Mouse (Mus musculus): ENCODE measurements around the gene Dph5.
"Not testable (repeated sequence)": the region's sequence is repeated elsewhere in the genome, so short reads cannot be mapped to it uniquely, and the experiment has no call there.

The Dph5 gene

DNA sequence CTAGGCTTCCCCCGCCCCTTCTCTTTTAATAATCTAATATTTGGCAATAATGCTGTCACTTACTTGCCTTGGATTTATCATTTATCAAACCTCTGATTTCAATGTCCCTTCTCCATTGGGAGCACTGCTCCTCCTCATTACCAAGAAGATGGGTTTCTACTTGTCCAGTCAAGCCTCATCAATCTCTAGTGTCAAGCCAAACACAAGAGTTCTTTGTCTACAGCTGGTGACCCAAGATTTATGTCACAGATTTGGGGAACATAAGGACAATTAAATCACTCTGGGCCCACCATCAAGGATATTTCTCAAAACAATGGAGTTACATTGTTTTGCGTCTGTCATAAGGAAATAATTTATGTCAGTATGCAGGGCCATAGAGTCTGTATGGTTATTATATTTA is 5.5 kb downstream of the Dph5 start:
- DNase-seq (ENCODE audit: low spot score) = no peak

DNA sequence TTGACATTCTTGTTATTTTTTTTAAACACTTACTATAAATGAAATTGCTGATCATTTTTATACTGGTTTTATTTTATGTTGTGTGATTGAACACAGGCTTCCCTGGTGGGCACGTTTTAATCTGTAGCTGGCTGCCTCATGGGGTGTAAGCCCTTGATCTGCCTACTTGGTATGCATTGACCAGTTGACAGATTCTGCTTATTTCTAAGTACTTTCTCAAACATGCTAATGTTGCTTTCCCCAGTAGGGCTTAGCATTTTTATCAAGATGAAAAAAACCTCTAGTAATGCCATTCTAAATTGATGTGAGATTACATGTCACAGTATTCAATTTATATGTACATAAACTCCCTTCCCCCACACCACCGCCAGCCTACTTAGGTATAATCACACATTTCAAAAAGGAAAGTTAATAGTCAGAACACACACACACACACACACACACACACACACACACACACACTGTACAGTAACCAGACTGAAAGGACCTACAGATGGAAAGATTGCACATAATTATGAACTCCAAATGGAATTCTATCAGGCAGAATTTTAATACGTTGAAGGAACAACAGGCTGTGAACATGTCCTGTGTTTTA is 10.8 kb downstream of the Dph5 start:
- DNase-seq (ENCODE audit: low spot score) = no peak

DNA sequence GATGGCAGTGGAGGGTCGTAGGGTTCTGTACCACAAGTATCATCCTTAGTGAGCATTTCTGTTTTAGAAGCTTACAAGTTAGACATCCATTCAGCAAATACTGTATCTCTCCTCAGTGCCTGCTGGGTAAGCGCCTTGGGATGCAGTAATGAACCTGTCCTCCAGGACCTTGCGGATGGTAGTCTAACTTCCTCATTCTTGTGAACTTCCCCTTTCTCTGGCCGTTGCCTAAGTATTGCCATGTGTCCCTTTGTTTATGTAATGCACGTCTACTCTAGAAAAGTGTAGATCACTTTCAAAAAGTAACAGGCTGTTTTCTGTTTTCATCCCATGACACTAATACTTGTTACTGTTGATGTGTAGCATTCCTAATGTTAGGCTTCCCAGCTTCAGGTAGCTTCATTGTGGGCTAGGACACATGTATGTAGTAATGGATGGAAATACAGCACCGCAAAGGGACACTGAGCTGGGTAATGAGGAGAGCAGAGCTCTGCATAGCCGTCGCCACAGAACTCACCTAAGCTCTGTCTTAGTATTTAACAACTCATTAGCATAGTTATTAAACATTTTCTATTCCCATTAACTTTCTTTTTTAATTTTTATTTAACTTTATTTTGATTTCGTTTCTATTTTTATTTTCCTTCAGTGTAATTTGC is 14.8 kb downstream of the Dph5 start:
- no peak for DNase-seq (ENCODE audit: low spot score)

DNA sequence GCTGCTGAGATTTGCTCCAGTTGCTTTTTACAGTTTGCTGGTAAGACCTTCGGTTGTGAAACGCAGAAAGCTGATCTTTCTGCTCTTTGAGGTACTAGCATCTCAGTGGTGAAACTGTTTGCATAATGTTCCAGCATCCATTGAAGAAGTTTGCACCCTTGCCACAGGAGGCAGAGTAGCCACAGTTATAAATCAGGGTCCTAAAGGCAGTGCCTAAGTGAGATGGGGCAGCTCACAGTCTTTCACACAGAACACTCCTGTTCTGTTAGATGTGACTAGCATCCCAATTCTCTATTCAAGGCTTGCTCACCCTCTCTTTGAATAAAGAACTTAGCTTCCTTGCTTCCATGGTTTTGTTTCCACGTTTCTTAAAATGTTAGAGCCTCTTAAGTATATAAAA is 17.4 kb downstream of the Dph5 start:
- no peak for DNase-seq (ENCODE audit: low spot score)

DNA sequence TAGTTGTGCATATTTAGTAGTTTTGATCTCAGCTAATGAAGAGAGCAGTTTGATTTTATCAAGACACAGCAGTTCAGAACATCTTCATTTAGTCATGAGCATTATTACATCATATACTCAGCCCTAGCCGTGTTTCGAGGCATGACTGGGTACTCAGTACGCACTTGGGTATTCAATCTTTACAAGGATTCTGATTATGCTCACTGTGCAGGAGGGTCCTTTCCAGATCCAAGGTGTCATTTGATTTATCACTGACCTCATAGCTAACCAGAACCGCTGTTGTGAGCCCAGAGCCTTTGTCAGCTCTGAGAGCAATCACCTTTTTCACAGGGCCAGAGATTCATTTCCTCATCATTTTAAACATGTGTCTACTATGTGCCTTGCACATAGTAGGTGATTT is 17.9 kb downstream of the Dph5 start:
- DNase-seq (ENCODE audit: low spot score) = no peak

DNA sequence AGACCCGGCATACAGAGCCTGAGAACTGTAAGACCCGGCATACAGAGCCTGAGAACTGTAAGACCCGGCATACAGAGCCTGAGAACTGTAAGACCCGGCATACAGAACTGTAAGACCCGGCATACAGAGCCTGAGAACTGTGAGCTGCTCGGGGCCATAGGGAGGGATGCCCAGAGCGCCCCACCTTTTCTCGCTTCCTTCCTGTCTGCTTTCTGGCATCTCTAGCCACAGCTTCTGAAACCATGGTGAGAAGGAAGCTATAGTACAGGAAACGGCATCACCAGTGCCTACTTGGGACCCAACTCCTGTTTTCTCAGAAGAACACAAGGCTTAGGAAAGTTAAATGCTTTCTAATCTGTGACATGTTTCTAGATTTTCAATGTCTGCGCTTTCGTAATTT is 19.8 kb downstream of the Dph5 start:
- DNase-seq (ENCODE audit: low spot score) = not testable (repeated sequence)

DNA sequence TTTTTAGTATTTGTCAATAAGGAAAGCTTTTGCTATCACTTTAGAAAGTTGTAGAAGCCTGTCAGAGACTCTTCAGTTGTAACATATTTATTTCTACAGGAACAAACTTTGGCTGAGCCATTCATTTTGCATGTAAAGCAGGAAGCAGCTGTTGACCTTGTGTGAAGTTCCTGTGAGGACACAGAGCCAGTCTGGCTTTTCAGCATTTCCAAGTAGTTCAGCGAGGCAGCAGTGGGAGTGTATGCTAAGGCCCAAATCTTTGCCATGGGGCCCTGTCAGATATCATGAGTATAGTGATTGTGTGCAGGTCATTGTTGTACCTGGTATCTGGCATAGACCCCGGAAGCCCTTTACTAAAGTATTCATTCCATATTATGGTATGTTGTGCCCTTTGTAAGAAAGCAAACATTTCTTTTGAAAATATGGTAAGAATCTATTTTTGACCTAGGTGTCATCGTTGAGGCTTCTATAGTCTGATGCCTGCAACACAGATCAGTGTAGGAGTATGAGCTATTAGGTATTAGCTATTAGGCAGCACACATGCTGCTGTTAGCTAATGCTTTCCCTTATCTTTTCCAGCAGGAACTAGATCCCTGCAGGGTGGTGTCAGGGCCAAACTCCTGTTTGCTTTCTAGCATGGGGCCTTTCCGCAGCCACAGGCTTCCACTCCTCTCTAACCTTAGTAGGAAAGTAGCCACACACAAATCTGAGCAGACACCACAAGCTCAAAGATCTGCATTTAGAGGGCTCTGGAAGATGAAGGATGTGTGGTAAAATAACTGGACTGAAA is 37.0 kb downstream of the Dph5 start:
- DNase-seq (ENCODE audit: low spot score) = no peak

DNA sequence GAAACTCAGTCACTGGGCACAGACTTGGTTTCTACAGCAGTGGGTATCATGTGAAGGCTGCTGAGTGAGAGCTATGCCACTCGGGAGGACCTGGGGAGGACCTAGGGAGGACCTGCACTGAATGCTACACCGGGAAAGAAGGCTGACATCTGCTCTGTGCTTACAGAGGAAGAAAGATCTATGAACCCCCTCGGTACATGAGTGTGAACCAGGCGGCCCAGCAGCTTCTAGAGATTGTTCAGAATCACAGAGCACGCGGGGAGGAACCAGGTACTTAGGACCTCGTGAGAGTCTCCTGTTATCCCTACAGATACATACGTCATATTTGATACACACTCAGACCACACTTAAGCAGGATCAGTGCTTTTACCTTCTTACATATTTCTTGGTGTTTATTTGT is 38.9 kb downstream of the Dph5 start:
- no peak for DNase-seq (ENCODE audit: low spot score)

DNA sequence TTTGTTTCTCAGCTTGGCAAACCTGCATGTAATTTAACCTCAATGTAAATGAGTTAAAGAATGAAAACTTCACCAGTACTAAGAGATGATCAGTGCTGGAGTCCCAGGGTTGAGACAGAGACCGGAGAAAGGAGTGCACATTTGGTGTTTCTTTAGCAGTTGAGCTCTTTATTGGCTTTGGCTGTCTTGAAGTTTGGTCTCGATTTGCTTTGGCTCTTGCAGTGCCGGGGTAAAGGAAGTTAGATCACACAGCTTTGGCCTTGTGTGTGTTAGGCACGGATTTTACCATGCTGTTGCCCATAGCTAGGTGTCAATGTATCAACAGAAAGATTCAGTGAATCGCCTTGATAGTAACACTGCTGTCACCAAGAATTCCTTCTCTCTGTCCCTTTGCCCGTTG is 44.1 kb downstream of the Dph5 start:
- no peak for DNase-seq (ENCODE audit: low spot score)

DNA sequence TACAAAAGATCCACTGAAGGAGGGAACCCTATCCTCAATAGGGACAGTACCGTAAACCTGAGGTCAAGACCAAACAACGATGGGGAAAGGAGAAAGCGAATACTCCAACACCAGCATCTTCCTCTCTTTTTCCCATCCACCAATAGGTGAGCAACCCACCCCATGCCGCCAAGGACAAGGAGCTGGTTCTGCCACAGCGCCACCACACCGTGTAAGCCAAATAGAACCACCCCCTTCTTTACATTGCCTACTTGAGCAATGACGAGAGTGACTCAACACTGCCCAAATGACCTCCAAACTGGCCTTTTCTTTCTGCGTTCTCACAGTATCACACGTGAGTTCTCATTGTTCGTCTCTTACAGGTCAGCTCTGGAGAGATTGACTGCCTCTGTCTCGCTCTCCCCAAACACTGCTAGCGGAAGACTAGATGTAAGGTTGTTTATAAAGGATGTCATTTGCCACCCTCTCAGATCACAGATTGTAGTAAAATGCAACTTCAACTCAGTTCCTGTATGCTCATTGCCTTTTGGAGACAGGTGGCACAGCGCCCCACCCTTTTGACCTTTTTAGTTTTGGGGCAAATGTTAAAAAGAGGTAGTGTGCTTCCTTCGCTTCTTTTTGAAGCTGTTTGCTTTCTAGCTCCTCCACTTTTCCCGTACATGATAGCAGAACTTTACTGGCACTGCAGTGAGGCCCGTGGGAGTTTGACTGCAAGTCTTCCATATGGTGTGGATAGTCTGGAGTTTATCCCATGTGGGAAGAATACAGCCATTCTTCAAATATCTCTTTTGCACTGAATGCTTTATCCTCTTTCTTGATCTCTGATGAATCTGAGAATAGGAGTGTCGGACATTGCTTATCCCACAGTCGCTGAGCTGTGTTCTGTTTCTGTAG is 45.9 kb downstream of the Dph5 start:
- peak; percentile 24 for DNase-seq (ENCODE audit: low spot score)

DNA sequence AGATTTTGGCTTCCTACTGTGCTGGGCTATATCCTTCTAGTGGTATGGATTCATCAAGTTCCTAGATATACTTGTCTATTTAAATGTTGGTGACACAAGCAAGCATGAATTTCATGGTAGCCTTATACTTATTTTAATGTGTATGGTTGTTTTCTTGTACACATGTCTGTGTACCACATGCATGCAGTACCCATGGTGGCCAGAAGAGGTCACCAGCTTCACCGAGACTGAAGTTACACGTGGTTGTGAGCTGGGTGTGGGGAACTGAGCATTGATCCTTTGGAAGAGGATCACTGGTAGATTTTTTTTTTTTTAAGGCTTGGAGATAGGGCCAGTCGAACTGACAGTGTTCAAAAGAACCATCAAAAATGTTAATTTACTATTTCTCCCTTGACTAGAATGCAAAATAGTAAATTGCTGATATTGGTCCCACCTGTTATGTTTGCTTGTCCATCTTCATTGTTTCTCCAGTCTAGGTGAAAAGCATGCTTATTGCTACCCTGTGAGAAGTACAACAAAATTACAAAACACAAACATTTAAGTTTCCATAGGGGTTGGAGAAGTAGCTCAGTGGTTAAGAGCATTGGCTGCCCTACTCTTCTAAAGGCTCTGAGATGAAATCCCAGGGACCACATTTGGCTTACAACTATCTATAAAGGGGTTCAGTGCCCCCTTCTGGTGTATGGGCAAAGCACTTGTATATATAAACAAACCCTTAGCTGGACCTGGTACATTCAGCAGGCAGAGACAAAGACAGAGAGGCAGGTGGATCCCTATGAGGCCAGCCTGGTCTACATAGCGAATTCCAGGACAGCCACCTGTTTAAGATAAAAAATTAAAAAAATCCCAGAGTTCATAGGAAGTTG is 49.3 kb downstream of the Dph5 start:
- no peak for DNase-seq (ENCODE audit: low spot score)

DNA sequence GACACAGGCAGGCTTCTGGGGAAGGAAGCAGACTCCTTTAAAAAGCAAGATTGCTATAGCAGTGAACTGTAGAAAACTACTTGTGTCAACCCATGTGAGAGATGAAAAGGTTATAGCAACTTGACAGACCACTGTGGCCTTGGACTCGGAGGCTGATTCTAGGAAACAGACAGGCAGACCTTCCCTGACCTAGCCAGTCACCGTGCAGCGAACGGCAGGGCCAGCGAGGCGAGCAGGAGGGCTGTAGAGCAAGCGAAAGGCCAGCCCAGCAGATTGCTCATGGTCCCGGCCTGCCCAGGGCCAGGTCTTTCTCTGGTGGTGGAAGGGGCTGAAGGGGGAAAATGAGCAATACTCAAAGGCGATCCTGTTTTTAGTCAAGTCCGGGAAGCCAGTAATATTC is 50.2 kb downstream of the Dph5 start:
- DNase-seq (ENCODE audit: low spot score) = no peak

DNA sequence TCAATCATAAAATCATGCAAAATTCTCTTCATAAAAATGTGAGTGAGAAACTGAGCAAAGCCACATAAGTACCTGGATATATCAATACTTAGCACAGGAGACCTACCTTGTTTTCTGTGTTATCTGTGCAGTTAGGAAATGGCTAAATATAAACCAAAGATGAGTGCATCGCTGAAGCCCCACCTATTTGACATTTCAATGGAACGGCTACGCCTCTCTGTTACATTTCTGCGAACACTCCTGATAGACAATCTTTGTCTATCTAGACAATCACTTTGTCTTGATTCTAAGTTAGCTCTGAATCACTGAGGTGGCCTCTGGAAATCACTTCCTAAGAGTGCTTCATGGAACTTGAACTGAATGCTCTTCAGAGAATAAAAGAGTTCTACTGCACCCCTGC is 52.9 kb downstream of the Dph5 start:
- DNase-seq (ENCODE audit: low spot score) = no peak

DNA sequence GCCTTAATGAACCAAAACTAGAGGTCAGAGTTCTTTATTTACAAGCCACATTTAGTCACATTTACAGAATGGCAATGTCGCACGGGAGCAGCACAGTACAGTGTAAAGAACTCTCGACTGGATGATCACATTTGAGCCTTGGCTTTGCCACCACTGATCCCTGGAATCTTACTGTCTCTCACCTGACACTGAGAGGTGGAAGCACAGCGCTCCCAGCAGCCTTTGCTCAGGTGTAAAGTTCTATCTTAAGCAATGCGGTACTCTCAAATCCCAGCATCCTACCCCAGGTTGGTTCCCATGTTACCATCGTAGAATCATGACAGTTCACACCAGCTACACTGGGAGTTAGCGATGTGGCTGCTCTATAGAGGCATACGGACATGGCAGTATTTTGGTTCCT is 53.8 kb downstream of the Dph5 start:
- no peak for DNase-seq (ENCODE audit: low spot score)

DNA sequence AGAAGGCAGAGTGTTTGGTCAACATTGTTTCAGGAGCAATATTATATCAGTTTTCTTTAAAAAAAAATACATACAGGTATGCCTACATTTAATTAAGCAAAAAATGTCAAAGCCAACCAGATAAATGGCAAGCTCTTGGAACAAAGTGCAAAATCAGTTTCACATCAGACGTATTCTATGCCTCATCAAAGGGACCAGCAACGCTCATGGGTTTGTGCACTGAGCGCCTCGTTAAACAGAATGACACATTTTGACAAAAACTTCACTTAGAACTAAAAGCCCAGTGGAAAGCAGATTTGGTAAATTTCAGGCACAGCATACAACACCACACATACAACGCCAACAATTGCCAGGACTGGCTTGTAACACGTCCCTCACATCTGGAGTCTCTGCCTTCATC is 56.7 kb downstream of the Dph5 start:
- DNase-seq (ENCODE audit: low spot score) = no peak

DNA sequence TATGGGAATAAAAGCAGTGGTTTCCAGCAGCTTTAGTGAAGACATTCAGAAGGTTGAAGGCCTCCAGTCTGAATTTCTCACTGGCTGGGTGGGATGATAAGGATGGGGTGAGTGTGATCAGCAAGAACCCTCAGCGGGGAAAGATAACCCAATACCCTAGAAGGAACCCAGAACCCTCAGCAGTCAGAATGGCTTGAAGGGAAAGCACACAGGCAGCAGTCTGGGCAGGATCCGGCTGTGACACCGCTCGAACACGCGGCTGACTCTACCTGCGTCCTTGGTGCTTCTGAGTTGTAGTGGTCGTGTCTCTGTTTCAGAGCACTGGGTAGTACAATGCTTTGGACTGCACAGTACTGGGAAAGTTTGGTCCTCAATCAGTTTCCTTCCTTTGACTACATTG is 58.6 kb downstream of the Dph5 start:
- DNase-seq (ENCODE audit: low spot score) = no peak

DNA sequence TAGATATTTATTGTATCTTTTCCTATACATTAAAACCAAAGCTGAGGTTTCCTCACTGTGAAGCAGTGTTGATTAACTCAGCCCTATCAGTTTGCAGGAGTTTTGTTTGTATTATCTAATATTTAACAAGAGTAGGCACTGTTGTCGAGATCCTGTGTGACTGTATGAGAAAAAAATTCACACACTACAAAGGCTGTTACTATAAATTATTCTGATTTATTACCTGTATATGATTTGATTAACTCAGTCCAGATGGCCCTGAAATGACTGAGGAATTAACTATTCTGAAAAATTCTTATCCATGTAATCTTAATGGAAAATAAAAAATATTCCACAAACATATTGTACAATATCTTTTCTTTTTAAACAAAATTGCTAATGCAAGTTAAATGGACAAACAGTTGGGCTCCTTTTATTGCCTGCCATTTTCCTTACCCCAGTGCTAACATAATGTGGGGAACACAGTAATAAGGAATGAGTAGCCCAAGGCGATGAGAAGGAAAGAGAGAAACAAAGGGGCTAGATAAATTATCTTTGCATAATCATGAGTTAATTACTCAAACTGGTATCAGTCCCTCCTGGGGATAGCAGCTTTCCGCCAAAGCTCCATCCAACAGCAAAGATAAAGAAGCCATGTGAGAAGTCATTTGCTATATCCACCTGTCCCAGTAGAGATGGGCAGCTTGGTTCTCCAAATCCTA is 61.7 kb downstream of the Dph5 start:
- DNase-seq (ENCODE audit: low spot score) = no peak

DNA sequence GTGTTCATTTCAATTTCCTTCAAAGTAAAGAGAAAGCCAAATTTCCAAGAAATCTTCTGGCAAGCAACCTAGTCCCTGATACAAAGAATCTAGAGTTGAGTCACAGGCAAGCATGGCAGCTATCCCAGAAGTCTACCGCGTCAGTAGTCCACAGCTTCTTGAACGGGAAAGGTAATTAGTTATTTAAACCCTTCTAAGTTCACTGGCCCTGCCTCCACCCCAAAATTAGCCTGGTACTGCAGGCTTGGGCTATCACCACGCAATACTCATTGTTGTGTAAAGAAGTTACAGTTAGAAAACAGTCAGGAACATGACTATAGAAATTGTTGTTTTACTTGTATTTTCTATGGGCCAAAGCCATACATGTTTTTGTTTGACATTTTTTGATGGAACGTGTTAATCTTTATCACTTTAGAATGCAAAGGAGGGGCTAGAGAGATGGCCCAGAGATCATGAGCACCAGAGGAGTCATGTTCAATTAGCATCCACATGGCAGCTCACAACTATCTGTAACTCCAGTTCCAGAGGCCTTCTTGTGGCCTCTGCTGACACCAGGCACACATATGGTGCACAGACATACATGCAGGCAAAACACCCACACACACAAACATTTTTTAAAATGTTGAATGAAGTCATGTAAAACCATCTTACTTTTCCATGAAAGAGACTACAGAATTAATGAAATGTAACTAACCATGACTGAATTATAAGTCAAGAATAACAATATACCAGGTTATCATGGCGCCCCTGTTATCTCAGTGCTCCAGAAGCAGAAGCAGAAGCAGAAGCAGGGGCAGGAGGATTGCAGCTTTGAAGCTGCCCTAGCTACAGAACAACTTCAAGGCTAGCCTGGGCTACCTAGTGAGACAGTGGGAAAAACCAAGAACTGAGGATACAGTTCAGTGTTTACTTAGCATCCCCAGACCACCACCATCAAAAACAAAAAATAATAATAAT is 62.6 kb downstream of the Dph5 start:
- no peak for DNase-seq (ENCODE audit: low spot score)

DNA sequence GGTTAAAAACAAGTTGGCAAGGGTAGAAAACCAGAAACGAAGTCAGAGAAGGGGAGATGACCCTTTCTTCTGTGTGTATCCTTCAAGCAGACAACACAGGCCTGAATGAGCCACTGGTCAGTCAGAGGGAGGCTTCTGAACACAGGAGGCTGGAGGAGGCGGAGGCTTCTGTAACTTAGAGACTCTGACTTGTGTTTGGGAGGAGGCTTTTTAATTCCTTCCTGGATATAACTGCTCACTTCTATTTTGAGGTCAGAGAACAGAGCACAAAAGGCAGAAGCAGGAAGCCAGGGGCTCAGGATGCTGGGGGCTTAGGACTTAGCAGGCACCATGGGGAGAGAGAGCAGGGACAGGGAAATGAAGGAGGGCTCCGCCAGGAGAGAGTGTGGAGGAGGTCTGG is 63.6 kb downstream of the Dph5 start:
- DNase-seq (ENCODE audit: low spot score) = no peak

DNA sequence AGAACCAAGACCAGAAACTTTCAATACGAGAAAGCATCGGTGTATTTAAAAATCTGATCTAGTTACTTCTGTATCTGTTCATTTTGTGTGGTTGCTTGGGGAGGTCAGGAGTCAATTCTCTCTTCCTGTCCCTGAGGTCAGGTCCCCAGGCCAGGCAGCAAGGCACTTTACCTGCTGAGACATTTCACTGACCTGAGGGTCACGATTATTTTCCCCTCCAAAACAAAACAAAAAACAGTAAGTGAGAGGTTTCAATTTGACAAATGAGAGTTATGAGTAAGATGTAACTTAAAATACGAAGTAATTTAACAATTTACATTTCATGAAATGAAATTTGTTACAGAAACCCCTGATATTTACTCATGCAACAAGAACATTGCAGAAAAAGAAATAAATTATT is 64.7 kb downstream of the Dph5 start:
- no peak for DNase-seq (ENCODE audit: low spot score)

All from layer of hippocampus, adult 9-10 months (tissue).